Mouse (Mus musculus): ENCODE data around the gene Dmap1. TPM values are rescaled to one million over a fixed set of nuclear protein-coding genes. Genes with fewer than 3 reads are reported as not detected.

Gene Dmap1
- 44.0 and 47.2 TPM in 2 replicates for polyA plus RNA-seq (2016; fragmentation: Nextera tagmentation; extraction: Ambion mirVana)

DNA sequence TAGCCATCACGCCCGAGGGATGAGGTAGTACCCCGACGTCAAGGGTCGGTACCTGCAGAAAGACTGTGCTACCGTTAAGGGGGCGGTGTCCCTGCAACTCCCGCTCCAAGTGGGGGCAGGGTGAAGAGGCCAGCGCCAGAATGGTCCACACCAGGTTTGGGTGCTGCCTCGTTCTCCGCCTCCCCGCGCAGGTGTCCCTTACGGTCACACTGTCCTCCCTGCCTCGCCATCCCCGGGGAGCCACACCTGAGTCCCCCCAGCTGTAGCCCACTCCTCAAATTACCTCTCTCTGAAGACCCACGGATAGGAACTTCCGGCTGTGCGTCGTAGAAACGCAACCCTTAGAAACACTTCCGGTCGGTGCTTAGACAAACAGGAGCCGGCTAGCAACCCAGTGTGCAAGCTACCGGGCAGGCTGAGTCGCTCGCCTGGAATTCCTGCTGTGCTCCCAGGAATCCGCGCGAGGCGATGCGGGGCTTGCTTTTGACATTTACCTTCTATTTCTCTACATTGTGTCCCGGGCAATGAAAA, at the start of gene Dmap1:
Gene Dmap1 (minus strand): TSS at position 343 of the 531 bp plus-strand sequence.
- peak; percentile 85 for ATAC-seq (ENCODE audit: insufficient number of reproducible peaks, low FRiP score)
- Histone ChIP-seq H3K36me3 (peaks cover 36% of the 10 kb centered on the region), H3K9ac (peak within 1 kb of the TSS; percentile 89), H3K9me3 (replicated peaks) (no peaks in the 10 kb centered on the region), H3K27ac (ENCODE audit: poor library complexity, severe bottlenecking) (no peak within 1 kb of the TSS), H3K27me3 (replicated peaks) (no peaks in the 10 kb centered on the region), H3K4me3 (peak within 1 kb of the TSS; percentile 73), H3K4me2 (peak within 1 kb of the TSS; percentile 85), H3K4me1 (replicated peaks) (peaks cover 9% of the 10 kb centered on the region)
- WGBS = under 1% methylated on average over 33 of the region's 33 CpGs

DNA sequence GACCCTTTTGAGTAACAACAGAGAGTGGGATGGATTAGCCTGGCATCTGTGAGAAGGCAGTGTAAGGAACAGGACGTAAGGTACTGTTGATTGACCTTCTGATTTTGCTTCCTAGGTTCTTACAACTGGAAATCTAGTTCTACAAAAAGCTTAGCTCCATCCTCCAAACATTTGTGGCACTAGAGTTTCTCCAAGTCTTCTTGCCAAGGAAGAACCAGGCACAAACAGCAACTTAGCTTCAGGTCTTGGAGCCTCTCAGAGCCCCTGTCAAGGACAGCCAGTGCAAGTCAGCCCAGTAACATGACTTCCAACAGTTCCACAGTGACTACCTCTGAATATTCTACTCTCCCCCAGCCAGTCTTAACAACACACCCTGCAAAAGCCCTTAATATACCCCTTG, 42.0 kb upstream of the Dmap1 start, which contains the start of gene Gm12845:
Gene Gm12845 (plus strand): TSS at position 301 of the 400 bp plus-strand sequence.
- Histone ChIP-seq H3K4me3 (no peak within 1 kb of the TSS), H3K9ac (no peak within 1 kb of the TSS), H3K27me3 (replicated peaks) (no peaks in the 10 kb centered on the region; the same call in 1 of the 2 replicates), H3K4me1 (replicated peaks) (no peaks in the 10 kb centered on the region), H3K4me2 (no peak within 1 kb of the TSS), H3K27ac (ENCODE audit: poor library complexity, severe bottlenecking) (no peak within 1 kb of the TSS), H3K36me3 (no peaks in the 10 kb centered on the region), H3K9me3 (replicated peaks) (no peaks in the 10 kb centered on the region)
- no peak for ATAC-seq (ENCODE audit: insufficient number of reproducible peaks, low FRiP score)
- 82% methylated on average over 1 of the region's 1 CpGs for WGBS

GRCm38 (mm10) chr4:117713303-117714098, 31.4 kb upstream of the Dmap1 start:
- Histone ChIP-seq H3K36me3 (no peaks in the 10 kb centered on the region), H3K4me1 (replicated peaks) (no peaks in the 10 kb centered on the region), H3K9me3 (replicated peaks) (no peaks in the 10 kb centered on the region), H3K9ac (no peak overlapping the region), H3K4me3 (no peak overlapping the region), H3K4me2 (no peak overlapping the region), H3K27ac (ENCODE audit: poor library complexity, severe bottlenecking) (no peak overlapping the region), H3K27me3 (replicated peaks) (no peaks in the 10 kb centered on the region)
- WGBS = 56% methylated on average over 6 of the region's 6 CpGs
- no peak for ATAC-seq (ENCODE audit: insufficient number of reproducible peaks, low FRiP score)

GRCm38 (mm10) chr4:117712314-117712713, 30.2 kb upstream of the Dmap1 start:
- H3K4me3 ChIP-seq = no peak overlapping the region
- no peak overlapping the region for H3K27ac ChIP-seq (ENCODE audit: poor library complexity, severe bottlenecking)
- H3K9ac ChIP-seq = no peak overlapping the region
- no peak for ATAC-seq (ENCODE audit: insufficient number of reproducible peaks, low FRiP score)
- H3K36me3 ChIP-seq = no peaks in the 10 kb centered on the region
- no peaks in the 10 kb centered on the region for H3K9me3 ChIP-seq (replicated peaks)
- no peak overlapping the region for H3K4me2 ChIP-seq
- H3K4me1 ChIP-seq (replicated peaks) = no peaks in the 10 kb centered on the region
- 60% methylated on average over 3 of the region's 3 CpGs for WGBS
- no peaks in the 10 kb centered on the region for H3K27me3 ChIP-seq (replicated peaks)

- H3K36me3 ChIP-seq = no peaks in the 10 kb centered on the region
- no peak overlapping the region for H3K4me3 ChIP-seq
- H3K4me2 ChIP-seq = no peak overlapping the region
- ATAC-seq (ENCODE audit: insufficient number of reproducible peaks, low FRiP score) = no peak
- H3K27ac ChIP-seq (ENCODE audit: poor library complexity, severe bottlenecking) = no peak overlapping the region
- H3K4me1 ChIP-seq (replicated peaks) = no peaks in the 10 kb centered on the region
- H3K27me3 ChIP-seq (replicated peaks) = no peaks in the 10 kb centered on the region
- WGBS = 60% methylated on average over 3 of the region's 3 CpGs
- H3K9me3 ChIP-seq (replicated peaks) = no peaks in the 10 kb centered on the region
- H3K9ac ChIP-seq = no peak overlapping the region
These were observed 26.9 kb upstream of the Dmap1 start for GRCm38 (mm10) chr4:117708780-117709550.

GRCm38 (mm10) chr4:117705361-117705760, 23.3 kb upstream of the Dmap1 start:
- no peak overlapping the region for H3K4me3 ChIP-seq
- H3K4me1 ChIP-seq (replicated peaks) = no peaks in the 10 kb centered on the region
- ATAC-seq (ENCODE audit: insufficient number of reproducible peaks, low FRiP score) = no peak
- no peak overlapping the region for H3K27ac ChIP-seq (ENCODE audit: poor library complexity, severe bottlenecking)
- whole genome bisulfite sequencing = 5% methylated on average over 7 of the region's 7 CpGs
- H3K9ac ChIP-seq = no peak overlapping the region
- H3K36me3 ChIP-seq = no peaks in the 10 kb centered on the region
- H3K4me2 ChIP-seq = no peak overlapping the region
- no peaks in the 10 kb centered on the region for H3K27me3 ChIP-seq (replicated peaks)
- H3K9me3 ChIP-seq (replicated peaks) = no peaks in the 10 kb centered on the region

GRCm38 (mm10) chr4:117686354-117686753, 4.3 kb upstream of the Dmap1 start:
- Histone ChIP-seq H3K27me3 (replicated peaks) (no peaks in the 10 kb centered on the region), H3K9me3 (replicated peaks) (no peaks in the 10 kb centered on the region), H3K4me2 (no peak overlapping the region), H3K9ac (no peak overlapping the region), H3K4me1 (replicated peaks) (peaks cover 3% of the 10 kb centered on the region), H3K36me3 (no peaks in the 10 kb centered on the region), H3K27ac (ENCODE audit: poor library complexity, severe bottlenecking) (no peak overlapping the region), H3K4me3 (no peak overlapping the region)
- no peak for ATAC-seq (ENCODE audit: insufficient number of reproducible peaks, low FRiP score)
- WGBS = 73% methylated on average over 4 of the region's 4 CpGs

DNA sequence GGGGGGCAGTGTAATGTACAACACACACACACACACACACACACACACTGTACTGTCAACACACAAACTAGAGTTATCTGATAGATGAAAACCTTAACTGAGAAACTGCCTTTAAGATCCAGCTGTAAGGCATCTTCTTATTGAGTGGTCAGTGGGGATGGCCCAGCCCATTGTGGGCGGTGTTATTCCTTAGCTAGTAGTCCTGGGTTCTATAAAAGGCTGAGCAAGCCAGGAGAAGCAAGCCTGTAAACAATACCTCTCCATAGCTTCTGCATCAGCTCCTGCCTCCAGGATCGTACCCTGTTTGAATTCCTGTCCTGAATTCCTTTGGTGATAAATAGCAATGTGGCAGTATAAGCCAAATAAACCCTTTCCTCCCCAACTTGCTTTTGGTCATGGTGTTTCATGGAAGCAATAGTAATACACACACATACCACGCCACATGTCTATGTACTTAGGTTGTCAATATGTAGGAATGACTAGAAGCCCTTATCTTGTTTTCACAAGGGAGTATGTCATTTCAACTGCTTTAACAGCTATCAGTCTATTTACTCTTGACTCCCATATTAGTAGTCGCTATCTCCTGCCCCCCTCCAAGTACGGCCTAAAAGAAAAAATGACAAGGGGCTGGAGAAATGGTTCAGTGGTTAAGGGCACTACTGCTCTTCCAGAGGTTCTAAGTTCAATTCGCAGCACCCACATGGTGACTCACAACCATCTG, 1.1 kb upstream of the Dmap1 start:
- no peak overlapping the region for H3K4me3 ChIP-seq
- H3K36me3 ChIP-seq = peaks cover 27% of the 10 kb centered on the region
- ATAC-seq (ENCODE audit: insufficient number of reproducible peaks, low FRiP score) = no peak
- H3K9ac ChIP-seq = no peak overlapping the region
- WGBS = 65% methylated on average over 6 of the region's 6 CpGs
- H3K4me1 ChIP-seq (replicated peaks) = peaks cover 9% of the 10 kb centered on the region
- no peak overlapping the region for H3K27ac ChIP-seq (ENCODE audit: poor library complexity, severe bottlenecking)
- H3K9me3 ChIP-seq (replicated peaks) = no peaks in the 10 kb centered on the region
- H3K4me2 ChIP-seq = no peak overlapping the region
- no peaks in the 10 kb centered on the region for H3K27me3 ChIP-seq (replicated peaks)

DNA sequence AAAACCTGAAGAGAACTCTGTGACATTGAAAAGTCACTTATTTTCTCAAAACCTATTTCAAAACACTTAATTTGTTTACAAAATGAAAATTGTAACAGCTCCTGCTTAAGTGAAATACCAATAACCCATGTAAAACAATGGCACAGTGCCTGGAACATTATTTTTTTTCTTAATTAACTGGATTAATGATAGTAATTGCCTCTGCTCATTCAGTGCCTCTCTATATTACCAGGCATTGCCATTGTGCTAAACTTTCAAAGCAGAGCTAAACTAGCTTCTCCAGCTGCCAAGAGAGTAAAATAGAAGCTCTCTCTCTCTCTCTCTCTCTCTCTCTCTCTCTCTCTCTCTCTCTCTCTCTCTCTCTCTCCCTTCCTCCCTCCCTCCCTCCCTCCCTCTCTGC, 390 bp upstream of the Dmap1 start:
- Histone ChIP-seq H3K4me2 (peak overlapping the region; percentile 85), H3K27me3 (replicated peaks) (no peaks in the 10 kb centered on the region)

GRCm38 (mm10) chr4:117680963-117681362, 1.1 kb downstream of the Dmap1 start:
- H3K4me1 ChIP-seq (replicated peaks) = peaks cover 9% of the 10 kb centered on the region
- peak overlapping the region; percentile 85 for H3K4me2 ChIP-seq
- 0 out of 2 replicates have a peak overlapping the region, but pooled peaks have one; percentile 89 for H3K9ac ChIP-seq
- no peak for ATAC-seq (ENCODE audit: insufficient number of reproducible peaks, low FRiP score)
- peaks cover 44% of the 10 kb centered on the region for H3K36me3 ChIP-seq
- no peaks in the 10 kb centered on the region for H3K27me3 ChIP-seq (replicated peaks)
- no peak overlapping the region for H3K27ac ChIP-seq (ENCODE audit: poor library complexity, severe bottlenecking)
- H3K4me3 ChIP-seq = peak overlapping the region; percentile 73
- WGBS = 81% methylated on average over 6 of the region's 6 CpGs
- no peaks in the 10 kb centered on the region for H3K9me3 ChIP-seq (replicated peaks)

More for the DNA sequence above, 390 bp upstream of the Dmap1 start:
- peak overlapping the region; percentile 89; the same call in 1 of the 2 replicates for H3K9ac ChIP-seq
- no peaks in the 10 kb centered on the region for H3K9me3 ChIP-seq (replicated peaks)
- peak overlapping the region; percentile 73 for H3K4me3 ChIP-seq
- no peak overlapping the region for H3K27ac ChIP-seq (ENCODE audit: poor library complexity, severe bottlenecking)
- peaks cover 9% of the 10 kb centered on the region for H3K4me1 ChIP-seq (replicated peaks)
- H3K36me3 ChIP-seq = peaks cover 33% of the 10 kb centered on the region
- ATAC-seq (ENCODE audit: insufficient number of reproducible peaks, low FRiP score) = no peak

Measured in heart, embryonic 12.5 days (tissue).